In the genomic region with DNA sequence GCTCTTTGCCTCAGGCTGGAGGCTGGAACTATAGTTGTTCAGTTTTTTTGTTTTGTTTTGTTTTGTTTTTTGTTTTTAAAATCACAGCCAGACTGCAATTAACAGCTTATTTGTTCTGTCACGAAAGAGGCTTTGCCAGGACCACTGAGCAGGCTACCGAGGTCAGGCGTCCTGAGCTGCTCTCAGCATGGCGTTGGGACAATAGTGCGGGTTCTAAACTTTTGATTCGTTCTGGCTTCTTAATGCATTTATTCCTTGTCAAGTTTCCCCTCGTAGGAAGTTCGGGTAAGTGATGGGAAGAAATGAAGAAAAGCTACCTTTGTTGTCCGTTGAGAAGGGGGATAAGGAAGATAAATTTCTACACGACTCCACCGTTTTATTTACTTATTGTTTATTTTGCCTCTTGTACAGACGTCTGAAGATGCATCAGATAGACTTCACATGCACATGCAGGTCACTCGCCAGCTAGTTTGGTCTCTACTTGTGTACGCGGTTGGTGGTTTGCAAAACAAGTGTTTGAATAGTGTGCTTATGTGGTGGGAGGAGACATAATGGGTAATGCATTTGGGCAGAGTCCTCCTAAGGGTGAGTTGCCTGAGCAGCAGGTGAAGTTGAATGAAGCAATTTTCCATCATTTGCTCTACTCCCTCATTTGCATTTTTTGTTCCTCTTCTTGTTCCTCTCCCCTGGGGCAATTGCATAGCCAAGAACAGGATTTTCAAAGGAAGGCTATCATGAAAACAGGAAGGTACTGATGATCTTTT, we compare ENCODE assay signal across 9 mouse cellular contexts. TPM values are rescaled to one million over a fixed set of nuclear protein-coding genes. Genes with fewer than 3 reads are reported as not detected.
DNase-seq lines count a peak whose midpoint lies in the region; ATAC-seq and TF ChIP-seq lines count a peak whose summit lies in the region.
"Had no signal": no experiment of that assay in that cellular context is flagged by ENCODE, and none has a peak within 500 bp of the region (broad histone marks: within the 10 kb centered on the region; RNA-seq: fewer than 3 reads in every experiment).

No protein-coding gene starts in this region.

- no peaks in the 10 kb centered on the region for H3K4me1 ChIP-seq in kidney, postnatal 0 days (replicated peaks; ENCODE audit: insufficient read depth, low read length)
- no peaks in the 10 kb centered on the region for H3K4me1 ChIP-seq in stomach, embryonic 15.5 days

- H3K27ac ChIP-seq in kidney, postnatal 0 days: no peak overlapping the region
- no peak overlapping the region for H3K27ac ChIP-seq in stomach, embryonic 15.5 days
- H3K27ac ChIP-seq: liver, embryonic 14.5 days had no signal

- WGBS in kidney, postnatal 0 days: 7% methylated on average over 15 of the region's 15 CpGs
- 7% methylated on average over 15 of the region's 15 CpGs for WGBS in stomach, embryonic 15.5 days

- H3K4me3 ChIP-seq in kidney, postnatal 0 days (replicated peaks; ENCODE audit: low read depth, low read length): peak overlapping the region; percentile 50; the same call in 1 of the 2 replicates
- peak overlapping the region; percentile 55 for H3K4me3 ChIP-seq in stomach, embryonic 15.5 days (replicated peaks)

- peak overlapping the region; percentile 89 for H3K4me2 ChIP-seq in kidney, postnatal 0 days (ENCODE audit: low read length)
- H3K4me2 ChIP-seq in stomach, embryonic 15.5 days: peak overlapping the region; percentile 77

- no peaks in the 10 kb centered on the region for H3K9me3 ChIP-seq in kidney, postnatal 0 days (replicated peaks; ENCODE audit: low read length)
- H3K9me3 ChIP-seq in stomach, embryonic 15.5 days: no peaks in the 10 kb centered on the region

- no peak overlapping the region for H3K9ac ChIP-seq in kidney, postnatal 0 days (ENCODE audit: low read depth, low read length)
- no peak overlapping the region for H3K9ac ChIP-seq in stomach, embryonic 15.5 days
- H3K9ac ChIP-seq: liver, embryonic 14.5 days had no signal

- peak; percentile 28 to 41 for DNase-seq in cerebellum, adult 18-20 months
- peak; percentile 11 for DNase-seq in right cerebral cortex, adult 18-20 months
- no peak for DNase-seq in right cerebral cortex, postnatal 14 days
- DNase-seq in kidney, postnatal 0 days (ENCODE audit: low spot score): peak; percentile 1
- no peak for DNase-seq in gastrocnemius, postnatal 10 days
- DNase-seq in testis, postnatal 14 days (ENCODE audit: low spot score): no peak

- H3K27me3 ChIP-seq in kidney, postnatal 0 days (ENCODE audit: insufficient read depth, low read length): peaks cover 19% of the 10 kb centered on the region
- H3K27me3 ChIP-seq in stomach, embryonic 15.5 days (replicated peaks): peaks cover 19% of the 10 kb centered on the region

- no peak for ATAC-seq in cerebellum, adult (ENCODE audit: insufficient number of reproducible peaks, low FRiP score, low TSS enrichment)
- no peak for ATAC-seq in kidney, postnatal 0 days (replicated peaks; ENCODE audit: low FRiP score, low read depth)
- ATAC-seq in stomach, embryonic 15.5 days (ENCODE audit: insufficient read depth, low FRiP score, low read depth): no peak

- H3K36me3 ChIP-seq in kidney, postnatal 0 days (ENCODE audit: insufficient read depth, low read length): no peaks in the 10 kb centered on the region
- H3K36me3 ChIP-seq in stomach, embryonic 15.5 days: no peaks in the 10 kb centered on the region

- TF ChIP-seq CTCF in kidney, postnatal 0 days (IDR thresholded peaks at IDR 0.05; ENCODE audit: low read depth): no peak

RNA-seq across cellular contexts. Expression of gene Adgrb3, which starts 1.4 kb away (rescaled TPM):
- polyA plus RNA-seq in kidney, postnatal 0 days (2015; fragmentation: Nextera tagmentation; extraction: Ambion mirVana): 0.08 and 0.26 TPM in 2 replicates
- polyA plus RNA-seq in stomach, embryonic 15.5 days (2015; fragmentation: Nextera tagmentation; extraction: Ambion mirVana): 3.4 and 4.0 TPM in 2 replicates
- total RNA-seq in gastrocnemius, postnatal 10 days (2021): under 1 TPM; 0.63 to 0.72 TPM

Comparison
In these comparisons a context has a peak if more than half of its experiments do, and no peak if none do; other contexts are left out.
1. DNase-seq: peak in cerebellum, adult 18-20 months (2 of 2), right cerebral cortex, adult 18-20 months (single experiment) and kidney, postnatal 0 days (single experiment); none in right cerebral cortex, postnatal 14 days (single experiment), gastrocnemius, postnatal 10 days (single experiment) and testis, postnatal 14 days (single experiment).